In genomic region chr7:101453725-101454124, GRCm38 (mm10) we compare ENCODE assay signal across 9 mouse cellular contexts. TPM values are rescaled to one million over a fixed set of nuclear protein-coding genes. Genes with fewer than 3 reads are reported as not detected.
DNase-seq lines count a peak whose midpoint lies in the region; ATAC-seq and TF ChIP-seq lines count a peak whose summit lies in the region.
"Had no signal": no experiment of that assay in that cellular context is flagged by ENCODE, and none has a peak within 500 bp of the region (broad histone marks: within the 10 kb centered on the region; RNA-seq: fewer than 3 reads in every experiment).

No protein-coding gene starts in this region.

- peak overlapping the region; percentile 86 for H3K27ac ChIP-seq in layer of hippocampus, adult 2 months
- peak overlapping the region; percentile 57 for H3K27ac ChIP-seq in heart, postnatal 0 days (ENCODE audit: low read depth)

- no peak overlapping the region for H3K9ac ChIP-seq in heart, postnatal 0 days (replicated peaks; ENCODE audit: low read depth, low read length)

- DNase-seq in layer of hippocampus, adult 2 months (ENCODE audit: low spot score in 2 of 2), result no peak
- no peak for DNase-seq in layer of hippocampus, adult 9-11 months
- DNase-seq in adrenal gland, postnatal 36 days, result peak; percentile 62 to 76
- DNase-seq in heart, postnatal 0 days (ENCODE audit: low spot score), result no peak
- DNase-seq in kidney, postnatal 10 days, result peak; percentile 72
- DNase-seq in thymus, postnatal 0 days (ENCODE audit: low spot score), result no peak
- no peak for DNase-seq in spleen, postnatal 36 days (ENCODE audit: low spot score in 2 of 2)

- peak overlapping the region; percentile 95 for H3K4me2 ChIP-seq in heart, postnatal 0 days (ENCODE audit: low read depth, low read length)

- WGBS in heart, postnatal 0 days, result 37% methylated on average over 8 of the region's 8 CpGs

- H3K9me3 ChIP-seq in heart, postnatal 0 days (replicated peaks; ENCODE audit: control insufficient read depth, low read length), result no peaks in the 10 kb centered on the region
- H3K9me3 ChIP-seq: G1E had no signal

- H3K4me1 ChIP-seq in heart, postnatal 0 days (ENCODE audit: control insufficient read depth, insufficient read depth), result peaks cover 21% of the 10 kb centered on the region

- TF ChIP-seq EP300 in heart, postnatal 0 days (IDR thresholded peaks at IDR 0.05; ENCODE audit: low read depth), result peak; percentile 62; the same call in 1 of the 2 replicates

- TF ChIP-seq CTCF in layer of hippocampus, adult 2 months (conservative IDR thresholded peaks at IDR 0.05), result no peak
- TF ChIP-seq CTCF in heart, postnatal 0 days (IDR thresholded peaks at IDR 0.05; ENCODE audit: low read depth), result no peak

- no peaks in the 10 kb centered on the region for H3K36me3 ChIP-seq in heart, postnatal 0 days (replicated peaks; ENCODE audit: control insufficient read depth, insufficient read depth, low read length)
- H3K36me3 ChIP-seq: G1E had no signal

- H3K4me3 ChIP-seq in layer of hippocampus, adult 2 months, result peak overlapping the region; percentile 67
- 0 out of 2 replicates have a peak overlapping the region, but pooled peaks have one; percentile 58 for H3K4me3 ChIP-seq in heart, postnatal 0 days (ENCODE audit: low read depth, low read length)

- ATAC-seq in heart, postnatal 0 days (ENCODE audit: insufficient read depth, low read depth), result no peak
- ATAC-seq in monocyte, adult 5-6 weeks (replicated peaks; ENCODE audit: insufficient number of reproducible peaks, low FRiP score, low TSS enrichment, poor library complexity, severe bottlenecking), result no peak; the same call in 1 of the 2 replicates

- H3K27me3 ChIP-seq in heart, postnatal 0 days (ENCODE audit: control insufficient read depth, insufficient read depth, low read length), result peaks cover 16% of the 10 kb centered on the region

RNA-seq across cellular contexts. Expression of gene Pde2a, which starts 32.2 kb away (rescaled TPM):
- 100 to 1,000 TPM; 300 to 318 TPM for total RNA-seq in layer of hippocampus, adult 2 months (2021)
- 100 to 1,000 TPM; 163 to 207 TPM for total RNA-seq in adrenal gland, postnatal 36 days (2021)
- total RNA-seq in heart, postnatal 0 days (2014; rRNA removed; ENCODE audit: low replicate concordance), result 4.7 and 35.2 TPM in 2 replicates
- polyA plus RNA-seq in heart, postnatal 0 days (2015; fragmentation: Nextera tagmentation; extraction: Ambion mirVana), result 19.3 and 22.1 TPM in 2 replicates
- 5.7 and 7.9 TPM in 2 replicates for polyA plus RNA-seq in thymus, postnatal 0 days (2015; fragmentation: Nextera tagmentation; extraction: Ambion mirVana)
- 13.4 to 111 TPM (median 54.4 TPM) in 3 replicates for total RNA-seq in monocyte, adult 5-6 weeks (2017)
- polyA plus RNA-seq: G1E had no signal

RNA-seq across cellular contexts. Expression of gene Gm45837, which starts 43.0 kb away (rescaled TPM):
- total RNA-seq in layer of hippocampus, adult 2 months (2021), result 1 to 10 TPM in 1 of 2 experiments, not detected in 1; 2.4 TPM
- total RNA-seq in adrenal gland, postnatal 36 days (2021), result 1 to 10 TPM in 1 of 2 experiments, not detected in 1; 3.8 TPM
- total RNA-seq in heart, postnatal 0 days (2014; rRNA removed; ENCODE audit: low replicate concordance), result 33.8 TPM in 1 of 2 replicates, not detected in the other
- 2.4 TPM in 1 of 2 replicates, not detected in the other for polyA plus RNA-seq in heart, postnatal 0 days (2015; fragmentation: Nextera tagmentation; extraction: Ambion mirVana)
- 1.1 TPM in 1 of 2 replicates, not detected in the other for polyA plus RNA-seq in thymus, postnatal 0 days (2015; fragmentation: Nextera tagmentation; extraction: Ambion mirVana)
- total RNA-seq in monocyte, adult 5-6 weeks (2017), result 8.9 to 28.8 TPM (median 12.5 TPM) in 3 replicates
- total RNA-seq: G1E had no signal

Comparison
In these comparisons a context has a peak if more than half of its experiments do, and no peak if none do; other contexts are left out.
1. DNase-seq: peak in adrenal gland, postnatal 36 days (2 of 2) and kidney, postnatal 10 days (single experiment); none in layer of hippocampus, adult 2 months (0 of 2), layer of hippocampus, adult 9-11 months (single experiment), heart, postnatal 0 days (single experiment), thymus, postnatal 0 days (single experiment) and spleen, postnatal 36 days (0 of 2).